Mouse (Mus musculus) heart, postnatal 14 days (tissue): ENCODE results near the gene Bcl2l1. TPM values are rescaled to one million over a fixed set of nuclear protein-coding genes. Genes with fewer than 3 reads are reported as not detected.

ENCODE experiments used
- DNase-seq, 2 experiments: peaks; one replicate each; pipeline ENCODE4 v3.0.0; 2021 to 2022
- intact Hi-C: fragments of 180-260 bp; cut with DNase I; formaldehyde crosslinking; loops from one replicate; pipeline ENCODE4 v1.15.1; 2025
- total RNA-seq, 2 experiments: library from RNA; stranded (reverse); gene quantifications; 2 replicates each; pipeline ENCODE4 v1.2.3; 2021

Gene Bcl2l1
- total RNA-seq, 2 experiments from 2014 or later = 79.8 to 92.2 TPM

DNA sequence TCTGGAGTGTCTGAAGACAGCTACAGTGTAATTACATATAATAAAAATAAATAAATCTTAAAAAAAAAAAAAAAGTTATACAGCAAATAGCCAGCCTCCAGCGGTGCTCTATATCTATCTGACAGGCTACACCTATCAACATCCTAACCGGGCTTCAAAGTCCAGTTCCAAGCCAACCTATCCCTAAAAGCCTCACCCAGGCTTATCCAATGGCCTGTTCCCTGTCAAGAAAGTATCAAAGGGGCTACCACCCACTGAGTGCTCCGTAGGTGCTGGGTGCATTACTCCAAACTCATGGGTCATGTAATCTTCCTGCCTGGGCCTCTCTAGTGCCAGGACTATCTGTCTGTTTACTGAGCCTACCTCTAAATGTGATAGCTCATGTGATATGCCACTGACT lies 23.4 kb downstream of the Bcl2l1 start:
- intact Hi-C loops = no loop called here
- no peak for DNase-seq

DNA sequence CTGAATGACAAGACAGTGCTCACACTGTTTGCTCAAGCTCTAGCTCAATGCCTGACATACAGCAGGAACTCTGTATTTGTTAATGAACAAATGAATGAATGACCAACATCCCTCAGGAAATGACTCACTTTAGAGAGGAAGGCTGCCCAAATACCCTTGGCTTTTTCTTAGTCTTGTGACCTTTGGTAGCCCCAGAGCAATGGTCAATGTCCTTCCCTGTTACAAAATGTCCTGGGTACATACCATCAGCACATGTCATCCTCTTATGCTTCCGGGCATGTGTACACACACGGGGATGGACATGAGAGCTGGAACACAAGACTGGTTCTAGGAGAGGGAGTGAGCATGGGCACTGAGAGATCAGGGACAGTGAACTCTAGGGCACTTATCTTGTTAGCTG lies 25.5 kb downstream of the Bcl2l1 start:
- intact Hi-C loops = no loop called here
- DNase-seq = no peak

DNA sequence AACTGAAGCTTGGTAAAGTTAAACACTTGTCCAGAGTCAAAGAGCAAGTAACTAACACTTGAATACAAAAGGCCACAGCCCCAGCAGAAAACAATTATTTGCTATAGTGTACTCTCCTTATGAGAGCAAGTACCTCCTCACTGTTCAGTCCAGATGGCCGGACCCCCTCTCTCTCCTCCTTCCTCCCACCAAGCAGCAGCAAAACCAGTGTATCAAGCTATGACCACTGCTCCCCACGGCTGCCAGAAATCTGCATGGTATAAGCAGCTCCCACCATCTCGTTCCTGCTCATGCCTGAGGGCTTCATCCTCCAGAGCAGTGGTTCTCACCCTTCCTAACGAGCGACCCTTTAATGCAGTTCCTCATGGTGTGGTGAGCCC lies 26.4 kb downstream of the Bcl2l1 start:
- intact Hi-C loops = no loop called here
- no peak for DNase-seq

DNA sequence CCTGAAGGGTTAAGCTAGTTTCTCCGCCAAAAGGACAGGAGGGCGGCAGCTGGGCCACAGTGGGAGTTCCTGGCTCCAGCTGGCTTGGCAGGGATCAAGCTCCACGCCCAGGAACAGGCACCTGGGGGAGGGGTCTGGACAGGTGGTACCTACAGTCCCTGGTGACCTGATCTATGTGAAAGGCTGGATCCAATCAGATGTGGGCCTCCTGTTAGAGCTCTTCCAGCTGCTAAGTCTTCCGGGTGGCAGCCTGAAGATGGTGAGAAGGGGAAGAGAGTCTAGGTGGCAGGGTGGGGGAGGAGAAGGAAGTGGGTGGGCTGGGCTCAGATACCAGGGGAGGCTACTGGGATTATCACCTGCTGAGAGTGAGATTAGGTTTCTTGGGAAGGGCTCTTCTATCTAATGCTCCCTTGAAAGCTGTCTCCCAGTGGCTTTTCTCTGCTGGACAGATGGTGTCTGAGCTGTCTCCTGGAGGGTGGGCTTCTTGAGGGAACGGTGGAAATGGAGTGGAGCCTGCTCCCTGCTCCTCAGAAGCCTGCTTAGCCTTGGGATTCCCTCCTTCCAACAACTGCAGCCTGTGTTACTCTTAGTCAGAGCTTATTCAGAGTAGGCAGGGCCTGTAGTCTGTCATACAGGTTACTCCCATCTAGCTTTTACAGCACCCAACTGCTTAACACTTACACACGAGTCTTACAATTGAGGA lies 27.0 kb downstream of the Bcl2l1 start:
- no peak for DNase-seq
- intact Hi-C loops = no loop called here

DNA sequence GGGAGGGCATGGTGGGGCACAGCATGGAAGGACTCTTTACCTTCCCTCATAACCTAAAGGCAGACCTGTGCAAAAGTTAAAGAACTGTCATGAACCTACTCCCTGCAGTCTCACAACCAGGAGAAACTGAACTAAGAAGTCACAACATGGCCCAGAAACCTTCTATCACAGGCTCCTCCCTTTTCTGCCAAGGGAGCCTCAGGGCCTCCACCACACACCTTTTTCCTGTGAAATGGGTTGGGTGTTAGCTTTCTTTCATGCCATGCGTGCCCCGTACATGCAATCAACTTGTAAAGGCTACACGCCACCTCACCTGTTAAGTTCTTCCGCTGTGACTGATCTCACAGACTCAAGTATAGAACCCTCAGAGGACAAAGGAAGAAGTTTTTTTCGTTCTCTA lies 28.4 kb downstream of the Bcl2l1 start:
- no peak for DNase-seq
- intact Hi-C loops = no loop called here

DNA sequence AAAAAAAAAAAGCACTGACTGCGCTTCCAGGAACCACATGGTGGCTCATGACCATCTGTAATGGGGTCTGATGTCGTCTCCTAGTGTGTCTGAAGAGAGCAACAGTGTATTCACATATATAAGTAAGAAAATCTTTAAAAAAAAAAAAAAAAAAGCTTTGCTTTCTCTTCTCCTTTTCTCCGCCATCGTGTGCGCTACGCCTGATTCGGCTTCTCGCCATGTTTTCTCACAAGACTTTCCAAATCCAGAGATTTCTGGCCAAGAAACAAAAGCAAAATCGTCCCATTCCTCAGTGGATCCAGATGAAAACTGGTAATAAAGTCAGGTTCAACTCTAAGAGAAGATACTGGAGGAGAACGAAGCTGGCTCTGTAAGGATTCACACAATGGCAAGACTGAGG lies 29.2 kb downstream of the Bcl2l1 start:
- intact Hi-C loops = no loop called here
- no peak for DNase-seq

GRCm38 (mm10) chr2:152800762-152801113 lies 30.8 kb downstream of the Bcl2l1 start:
- DNase-seq = no peak
- intact Hi-C loops = no loop called here

DNA sequence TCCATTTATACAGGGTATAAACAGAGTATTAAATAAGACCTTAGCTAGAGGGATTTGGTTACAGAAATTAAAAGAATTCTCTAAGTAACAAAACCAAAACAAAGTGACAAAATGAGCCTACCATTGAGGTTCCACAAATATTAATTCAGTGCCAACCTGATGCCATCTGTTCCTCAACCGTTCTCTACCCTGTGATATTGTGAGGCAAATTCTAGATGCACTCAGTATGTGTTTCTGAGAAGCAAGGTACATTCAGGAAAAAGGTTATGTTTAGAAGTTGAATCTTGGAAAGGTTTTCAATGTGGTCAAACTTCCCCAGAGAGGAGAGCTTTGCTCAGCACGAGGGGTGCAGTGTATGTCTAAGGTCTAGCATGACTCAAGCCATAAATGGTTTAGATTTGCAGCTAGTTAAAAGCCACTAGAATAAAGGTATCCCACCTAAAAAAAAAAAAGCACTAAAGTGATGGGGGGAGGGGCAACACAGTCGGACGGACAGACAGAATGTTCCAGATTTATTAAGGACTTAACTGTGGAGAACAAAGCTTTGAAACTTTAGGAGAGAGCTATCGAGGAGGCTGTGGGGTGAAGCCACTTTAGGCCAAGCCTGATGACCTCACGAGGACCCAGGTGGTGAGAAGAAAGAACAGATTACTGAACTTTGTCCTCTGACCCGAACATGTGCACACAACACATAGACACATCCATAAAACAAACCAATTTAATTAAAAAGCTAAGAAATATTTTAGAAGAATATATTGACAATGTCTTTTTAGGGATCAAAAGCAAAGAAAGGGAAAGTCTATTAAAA lies 31.4 kb downstream of the Bcl2l1 start:
- no peak for DNase-seq
- intact Hi-C loops = no loop called here

DNA sequence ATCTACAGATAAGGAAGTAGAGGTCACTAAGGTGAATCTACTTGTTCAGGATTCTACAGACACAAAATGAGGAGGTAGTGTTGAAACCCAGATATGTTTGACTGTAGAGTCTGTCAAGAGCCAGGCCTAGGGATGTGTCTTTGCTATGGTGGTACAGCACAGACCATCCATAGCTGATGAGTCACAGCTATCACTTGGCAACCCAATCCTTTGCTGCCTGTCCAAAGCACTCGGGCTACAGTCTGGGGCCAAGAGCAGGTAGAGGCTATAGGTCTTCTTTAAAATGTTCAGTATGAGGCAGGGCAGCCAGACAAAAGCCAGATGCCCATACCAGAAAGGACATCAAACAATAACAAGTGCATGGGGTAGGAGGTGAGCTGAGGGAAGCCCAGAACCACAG lies 33.9 kb downstream of the Bcl2l1 start:
- no peak for DNase-seq
- intact Hi-C loops = no loop called here

DNA sequence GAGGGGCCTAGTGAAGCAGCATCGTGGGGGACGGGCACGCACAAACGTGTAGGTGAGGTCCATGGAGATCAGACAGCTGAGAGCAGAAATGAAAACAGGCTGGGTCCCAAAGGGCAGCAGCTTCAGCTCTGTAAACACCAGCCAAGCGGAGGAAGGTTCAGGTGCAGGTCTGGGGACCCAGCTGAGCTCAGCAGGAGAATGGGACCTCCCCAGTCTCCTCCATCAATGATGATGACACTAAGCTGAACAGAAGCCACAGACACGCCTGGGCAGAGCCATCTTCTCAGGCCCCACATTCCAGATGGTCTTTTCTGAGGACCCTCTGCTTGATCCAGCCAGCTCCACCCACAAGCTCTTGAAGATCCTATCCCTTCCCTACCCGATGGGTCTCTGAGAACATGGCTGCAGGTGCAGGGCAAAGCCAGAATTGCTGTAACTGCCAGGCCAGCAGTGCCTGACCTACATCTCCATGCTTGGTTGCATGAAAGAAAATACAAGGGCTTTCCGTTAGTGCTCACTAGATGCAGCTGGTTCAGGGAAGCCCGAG lies 37.2 kb downstream of the Bcl2l1 start:
- DNase-seq = no peak
- intact Hi-C loops = no loop called here

DNA sequence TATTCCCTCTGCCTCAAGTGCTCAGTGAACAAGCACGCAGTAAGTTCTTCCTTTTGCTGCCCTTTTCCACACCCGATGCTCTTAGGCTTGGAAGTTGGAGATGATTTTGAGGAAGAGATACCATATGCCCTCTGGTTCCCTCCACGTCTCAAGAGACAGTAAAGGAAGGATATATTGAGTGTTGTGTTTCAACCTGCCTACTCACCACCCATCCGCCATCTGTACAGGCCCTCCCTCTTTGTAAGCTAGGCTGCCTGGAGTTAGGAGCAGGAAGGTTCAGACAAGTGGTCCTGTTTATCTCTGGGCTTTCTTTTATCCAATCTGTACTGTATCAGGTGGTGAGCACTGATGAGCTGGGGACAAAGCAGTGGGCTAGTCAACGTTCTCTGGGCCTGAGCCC lies 38.1 kb downstream of the Bcl2l1 start:
- no peak for DNase-seq
- intact Hi-C loops = loop anchor here (2.0 kb wide), 1 partner anchor 19 kb away; no protein-coding TSS in a partner anchor

DNA sequence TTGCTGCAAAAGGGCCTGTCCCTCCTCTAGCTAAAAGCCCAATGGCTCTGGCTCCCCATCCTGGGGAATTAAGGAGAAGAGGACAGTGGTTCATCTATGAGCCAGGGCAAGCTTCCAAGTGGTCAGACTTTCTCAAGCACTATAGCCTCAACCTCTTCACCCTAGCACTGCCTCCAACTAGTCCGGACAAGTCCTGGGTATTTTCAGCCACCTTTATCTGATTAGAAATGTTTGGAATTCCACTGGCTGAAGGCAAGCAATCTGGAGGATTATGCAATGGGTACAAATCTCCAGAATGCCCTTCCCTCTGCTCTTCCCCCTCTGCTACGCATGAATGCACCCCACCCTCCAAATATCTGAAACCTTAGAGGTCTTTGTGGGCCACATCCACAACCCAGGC lies 39.1 kb downstream of the Bcl2l1 start:
- DNase-seq = peak; percentile 40 to 43
- intact Hi-C loops = loop anchor here (2.0 kb wide), 1 partner anchor 20 kb away; no protein-coding TSS in a partner anchor

- intact Hi-C loops = no loop called here
- DNase-seq = peak; percentile 62 to 63
These were observed 41.9 kb downstream of the Bcl2l1 start for GRCm38 (mm10) chr2:152789591-152789999.

DNA sequence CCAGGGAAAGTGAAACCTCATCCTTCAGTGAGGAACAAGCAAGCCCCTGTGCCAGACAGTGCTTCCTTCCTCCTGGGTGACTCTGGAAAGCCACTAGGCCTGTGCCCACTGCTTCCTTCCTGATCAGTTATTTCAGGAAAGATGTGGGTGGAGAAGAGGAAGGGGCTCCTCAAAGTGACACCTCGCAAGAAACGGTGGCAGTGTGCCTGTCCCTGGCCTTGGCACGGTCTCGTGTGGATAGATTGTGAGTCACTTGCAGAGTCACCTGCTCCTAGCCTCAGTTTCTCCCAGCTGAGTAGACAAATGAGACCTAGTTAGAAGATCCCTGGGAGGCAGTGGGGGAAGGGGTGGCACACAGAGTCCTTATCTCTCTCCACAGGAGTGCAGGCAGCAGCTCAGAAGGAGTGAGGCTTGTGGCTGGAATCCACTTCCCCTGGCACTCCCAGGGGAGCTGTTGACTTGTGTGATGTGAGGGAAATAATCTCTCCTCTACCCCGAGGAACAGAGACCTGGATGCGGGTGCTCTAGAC lies 42.6 kb downstream of the Bcl2l1 start:
- intact Hi-C loops = no loop called here
- DNase-seq = peak; percentile 56

DNA sequence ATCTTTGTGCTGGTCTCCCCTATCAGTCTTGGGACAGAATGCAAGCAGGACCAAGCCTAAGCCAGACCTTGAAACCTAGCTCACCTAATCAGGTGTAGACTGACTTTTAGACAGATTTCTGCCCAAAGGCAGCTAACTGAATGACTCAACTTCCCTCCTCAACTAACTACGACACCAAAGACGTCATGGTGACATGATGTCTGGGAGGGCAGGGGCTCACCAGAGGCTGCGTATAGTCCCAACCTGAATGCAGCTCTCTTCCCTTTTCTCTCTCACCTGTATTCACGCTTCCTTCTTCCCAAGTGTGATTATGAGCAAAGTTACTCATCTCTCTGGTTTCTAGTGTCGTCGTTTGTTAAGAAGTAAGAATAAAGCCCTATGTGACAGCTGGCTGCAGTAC lies 44.0 kb downstream of the Bcl2l1 start:
- no peak for DNase-seq
- intact Hi-C loops = no loop called here

GRCm38 (mm10) chr2:152787136-152787535 lies 44.4 kb downstream of the Bcl2l1 start:
- intact Hi-C loops = no loop called here
- DNase-seq = no peak

DNA sequence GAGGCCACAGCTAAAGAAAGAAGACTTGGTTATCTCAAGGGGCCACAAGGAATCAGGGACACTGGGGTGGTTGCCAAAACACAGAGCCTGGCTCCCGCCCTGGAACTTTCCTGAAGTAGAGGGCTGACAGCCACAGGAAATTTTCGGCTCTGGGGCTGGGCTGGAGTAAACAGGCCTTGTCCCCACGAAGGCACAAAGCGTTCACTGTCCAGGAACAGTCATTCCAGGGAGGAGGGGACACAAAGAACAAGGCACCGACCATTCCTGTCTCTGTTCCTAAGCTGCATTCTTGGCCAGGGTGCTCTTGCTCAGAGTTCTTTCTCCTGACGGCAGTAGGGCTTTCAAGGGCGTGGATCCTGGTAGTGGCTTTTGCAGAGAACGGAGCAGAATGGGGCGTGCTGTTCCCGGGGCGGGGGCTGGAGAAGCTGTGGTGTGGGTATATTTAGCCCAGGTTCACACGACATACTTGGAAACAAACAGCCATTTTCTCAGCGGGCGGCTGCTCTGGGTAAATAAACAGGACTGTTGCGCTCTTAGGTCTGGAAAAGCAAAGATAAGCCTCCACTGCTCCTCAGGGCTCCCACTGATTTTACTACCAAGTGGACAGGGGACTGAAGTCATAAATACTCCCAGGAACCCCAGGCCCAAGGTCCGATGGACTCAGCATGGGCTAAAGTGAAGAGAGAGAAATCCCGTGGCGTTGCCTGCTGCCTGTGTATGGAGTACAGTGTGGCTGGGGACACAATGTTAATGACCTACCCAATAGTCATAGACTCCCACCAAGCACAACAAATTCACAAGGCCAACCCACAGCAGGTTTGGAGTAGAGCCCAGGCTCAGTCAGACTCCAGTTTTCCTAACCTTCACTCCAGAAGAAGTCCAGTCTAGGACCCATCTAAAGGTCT lies 45.8 kb downstream of the Bcl2l1 start:
- intact Hi-C loops = loop anchor here (1.0 to 2.0 kb wide), 3 partner anchors 19 to 45 kb away; no protein-coding TSS in a partner anchor
- DNase-seq = peak; percentile 85 to 89

DNA sequence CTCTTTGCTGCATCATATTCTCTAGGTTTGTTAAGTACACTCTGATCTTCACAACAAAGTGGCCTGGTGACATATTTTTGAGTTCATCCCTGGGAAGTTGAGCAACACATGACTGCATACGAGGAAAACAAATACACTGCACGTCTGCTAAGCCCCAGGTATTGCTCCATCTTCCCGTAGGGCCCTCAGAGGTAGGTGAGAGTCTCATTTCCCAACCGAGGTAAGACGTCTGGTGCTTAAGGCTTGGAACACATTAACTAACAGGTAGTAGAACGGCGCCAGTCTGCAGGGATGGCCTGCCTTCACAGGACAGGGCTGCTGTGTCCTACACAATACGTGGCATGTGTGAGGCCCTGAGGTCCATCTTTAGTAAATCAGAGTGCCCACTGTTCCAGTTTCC lies 46.9 kb downstream of the Bcl2l1 start:
- intact Hi-C loops = loop anchor here (1.0 to 2.0 kb wide), 3 partner anchors 18 to 46 kb away; no protein-coding TSS in a partner anchor
- no peak for DNase-seq

DNA sequence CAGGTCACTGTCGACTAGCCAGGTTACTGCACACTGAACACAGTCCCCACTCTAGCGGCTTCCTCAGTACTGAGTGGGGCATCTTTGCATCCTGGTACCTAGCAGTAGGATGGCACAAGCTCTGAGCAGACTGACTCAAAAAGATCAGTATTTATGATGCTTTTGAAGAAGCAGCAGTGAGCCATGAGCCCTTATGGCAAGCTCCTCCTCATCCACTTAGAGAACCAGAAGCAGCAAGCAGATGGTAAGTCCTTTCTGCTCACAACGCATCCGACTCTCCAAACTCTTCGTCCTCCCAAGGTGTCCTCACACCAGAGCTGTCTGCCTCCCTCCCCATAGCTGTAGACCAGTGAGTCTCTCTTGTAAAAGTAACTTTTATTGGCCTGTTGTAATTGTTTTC lies 48.3 kb downstream of the Bcl2l1 start:
- no peak for DNase-seq
- intact Hi-C loops = no loop called here

DNA sequence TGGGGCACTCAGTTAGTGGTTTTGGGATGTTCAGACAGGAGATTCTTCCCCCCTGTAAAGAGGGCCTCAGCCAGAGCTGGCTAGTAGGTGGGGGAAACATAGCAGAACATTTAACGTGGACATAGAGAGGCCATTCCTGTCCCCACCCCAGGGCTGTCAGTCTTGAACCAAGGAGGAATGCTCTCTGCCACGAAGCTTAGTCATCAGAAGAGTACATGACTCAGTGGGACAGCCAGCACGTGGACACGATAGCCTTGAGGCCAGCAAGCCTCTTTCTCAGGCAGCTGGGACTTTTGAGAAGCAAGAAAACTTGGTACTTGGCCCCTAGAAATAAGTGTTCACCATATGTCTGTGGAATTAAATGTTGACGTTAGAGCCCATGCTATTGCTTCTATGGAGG lies 48.9 kb downstream of the Bcl2l1 start:
- no peak for DNase-seq
- intact Hi-C loops = no loop called here
